Mouse (Mus musculus) hematopoietic stem cell, adult 5-6 weeks (primary cell): ENCODE data around the gene Tcf20. TPM values are rescaled to one million over a fixed set of nuclear protein-coding genes. Genes with fewer than 3 reads are reported as not detected.

Source experiments
- ATAC-seq, 2 experiments: fragments of 125-278 bp in 1 of 2; replicated peaks in 1 of 2; 2 replicates each; pipeline ENCODE4 v1.8.0; 2016 to 2017; ENCODE audit warnings: inconsistent platforms in 2 of 2, mild to moderate bottlenecking in 2 of 2, moderate number of reproducible peaks in 2 of 2, low read depth in 1 of 2, moderate TSS enrichment in 1 of 2; ENCODE audit not compliant: low FRiP score in 2 of 2, poor library complexity in 2 of 2, severe bottlenecking in 2 of 2, insufficient read depth in 1 of 2, low TSS enrichment in 1 of 2
- total RNA-seq: library from RNA; stranded (forward); fragments of 172-1452, 232-1000 nt; gene quantifications from 2 replicates; pipeline ENCODE4 v1.2.3, GENCODE M21; 2017

Tcf20 gene
- total RNA-seq, 1 experiment from 2014 or later: 129 TPM

DNA sequence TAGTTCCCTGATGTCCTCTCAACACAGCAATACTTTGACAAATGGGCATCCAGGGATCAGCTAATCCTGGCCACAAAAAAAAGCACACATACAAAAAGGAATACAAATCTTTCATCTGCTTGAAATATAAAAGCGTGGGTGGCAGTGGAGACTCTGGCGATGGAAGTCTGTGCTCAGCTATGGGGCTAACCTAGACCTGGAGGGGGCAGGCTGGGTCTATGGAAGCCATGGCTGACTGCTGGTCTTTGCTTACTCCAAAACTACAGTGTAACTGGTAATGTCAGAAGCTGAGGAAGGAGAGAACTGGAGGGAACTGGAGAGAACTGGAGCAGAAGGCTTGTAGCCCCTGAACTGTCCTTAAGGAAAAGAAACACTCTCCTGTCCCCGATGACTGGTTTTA lies 69.7 kb downstream of the Tcf20 start:
- no peak for ATAC-seq

GRCm38 (mm10) chr15:82917207-82917844 lies 70.3 kb downstream of the Tcf20 start:
- no peak for ATAC-seq

DNA sequence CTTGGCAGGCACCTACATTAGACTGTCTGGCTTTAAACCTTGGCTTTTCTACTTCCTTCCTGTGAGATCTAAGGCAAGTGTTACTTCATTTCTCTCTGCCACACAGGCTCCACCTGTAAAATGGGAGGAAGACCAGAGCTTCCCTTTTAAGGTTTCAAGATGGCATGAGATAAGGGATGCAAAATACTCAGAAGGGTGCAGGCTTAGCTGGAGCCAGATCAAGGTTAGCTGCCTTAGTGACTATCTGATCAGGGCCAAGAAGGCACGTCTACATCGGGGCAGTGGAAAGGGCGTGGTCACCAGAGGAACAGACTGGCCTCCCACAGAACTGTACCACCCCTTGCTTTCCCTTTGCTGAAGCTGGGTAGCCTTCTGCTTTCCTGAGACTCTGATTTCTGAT lies 73.2 kb downstream of the Tcf20 start:
- peak in 1 of 2 experiments; percentile 21; a peak in 1 of 4 replicates for ATAC-seq

- no peak for ATAC-seq
Observed at GRCm38 (mm10) chr15:82911965-82912337, 75.7 kb downstream of the Tcf20 start.

- no peak for ATAC-seq
Observed at GRCm38 (mm10) chr15:82911001-82911964, 76.4 kb downstream of the Tcf20 start.

DNA sequence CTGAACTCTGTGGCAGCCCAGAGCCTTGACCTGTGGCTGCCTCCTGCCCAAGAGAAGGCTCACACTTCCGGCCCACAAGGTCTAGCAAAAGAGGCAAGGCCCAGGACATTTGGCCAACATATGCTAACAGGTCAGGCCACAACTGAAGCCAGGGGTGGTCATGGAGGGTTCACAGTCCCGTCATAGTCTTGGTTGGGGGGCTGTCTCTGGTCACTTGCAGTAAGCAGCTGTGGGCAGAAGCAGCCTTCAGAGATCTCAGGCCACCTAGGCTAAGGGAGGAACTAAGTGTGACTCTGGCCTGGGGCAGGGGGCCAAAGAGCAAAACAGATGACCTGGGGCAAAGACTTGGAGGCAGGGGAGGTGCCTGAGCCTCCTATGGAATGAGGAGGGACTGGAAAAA lies 77.1 kb downstream of the Tcf20 start:
- no peak for ATAC-seq

DNA sequence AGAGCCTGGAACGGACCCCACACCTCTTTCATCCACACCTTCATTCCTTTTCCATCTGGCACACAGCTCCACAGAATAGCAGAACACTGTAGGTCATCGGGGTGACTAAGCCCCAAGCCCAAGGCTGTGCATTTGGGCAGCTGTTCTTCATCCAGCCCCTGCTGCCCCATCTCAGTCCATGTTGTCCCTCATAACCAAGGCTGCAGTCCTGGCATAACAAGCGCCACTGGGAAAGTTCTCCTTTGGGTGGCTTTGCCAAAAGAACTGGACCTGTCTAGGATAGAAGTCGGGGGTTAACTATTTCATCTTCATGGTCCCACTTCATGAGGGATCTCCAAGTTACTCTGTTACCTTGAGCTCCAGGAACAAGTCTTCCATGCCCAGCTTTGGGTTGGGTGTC lies 77.9 kb downstream of the Tcf20 start:
- ATAC-seq: no peak

DNA sequence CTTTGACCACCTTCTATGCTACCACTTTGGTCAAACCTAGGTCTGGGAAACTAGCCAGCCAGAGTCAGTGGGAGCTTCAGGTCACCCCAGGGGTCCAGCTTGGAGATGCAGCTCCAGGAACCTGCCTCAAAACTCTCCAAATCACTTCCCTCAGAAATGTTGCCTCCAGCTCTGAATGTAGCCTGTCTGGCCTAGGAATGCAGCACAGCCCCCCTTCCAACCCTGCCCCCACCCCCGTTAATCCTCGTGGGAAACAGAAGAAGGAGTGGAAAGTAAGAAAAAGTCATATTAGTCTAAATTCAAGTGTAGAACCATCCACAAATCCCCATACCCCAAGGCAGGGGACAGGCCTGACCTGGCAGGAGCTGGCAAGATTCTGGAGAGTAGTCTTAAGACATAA lies 79.2 kb downstream of the Tcf20 start:
- ATAC-seq: no peak

DNA sequence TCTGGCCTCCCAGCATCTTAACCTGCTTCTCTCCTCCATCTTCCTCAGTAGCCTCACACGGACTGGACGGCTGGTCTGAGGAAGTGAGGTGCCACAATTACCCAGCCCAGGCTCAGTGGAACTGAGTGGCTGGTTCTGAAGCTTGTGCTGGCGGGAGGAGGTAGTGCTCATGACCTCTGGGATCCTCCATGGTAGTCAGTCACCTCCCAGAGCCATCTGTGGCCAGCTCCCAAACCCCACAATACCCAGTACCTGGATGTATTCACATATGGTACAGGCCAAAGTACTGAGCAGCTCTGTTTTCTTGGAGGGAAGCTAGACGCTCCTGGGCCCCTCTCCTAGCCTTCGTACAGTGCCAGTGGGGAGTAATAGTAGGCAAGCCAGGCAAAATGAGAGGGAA lies 80.4 kb downstream of the Tcf20 start:
- ATAC-seq: no peak

DNA sequence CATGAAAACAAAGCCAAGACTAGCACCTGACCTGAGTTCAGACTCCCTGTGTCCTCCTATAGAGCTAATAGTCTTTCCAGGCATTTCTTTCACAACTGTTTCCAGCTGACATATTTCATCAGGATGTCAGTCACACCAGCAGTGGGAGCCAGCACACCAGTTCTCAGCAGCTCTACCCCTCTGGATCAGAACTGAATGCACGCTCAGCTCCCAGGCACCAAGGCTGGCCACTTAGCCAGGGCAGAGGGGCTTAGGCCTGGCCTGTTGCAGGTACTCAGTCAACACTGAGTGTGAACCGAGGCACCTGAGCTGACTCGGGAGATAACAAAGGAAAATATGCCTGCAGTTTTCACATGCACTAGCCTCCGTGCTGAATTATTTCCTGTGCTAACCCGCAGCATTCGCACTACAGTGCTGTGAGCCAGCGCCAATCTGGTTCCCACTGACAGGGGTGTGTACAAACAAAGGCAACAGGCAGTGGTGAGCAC lies 81.1 kb downstream of the Tcf20 start:
- ATAC-seq: no peak

GRCm38 (mm10) chr15:82905431-82906395 lies 82.0 kb downstream of the Tcf20 start:
- ATAC-seq: peak; percentile 73 to 85; a peak in 3 of 4 replicates

GRCm38 (mm10) chr15:82904526-82904925 lies 83.1 kb downstream of the Tcf20 start:
- ATAC-seq: no peak

DNA sequence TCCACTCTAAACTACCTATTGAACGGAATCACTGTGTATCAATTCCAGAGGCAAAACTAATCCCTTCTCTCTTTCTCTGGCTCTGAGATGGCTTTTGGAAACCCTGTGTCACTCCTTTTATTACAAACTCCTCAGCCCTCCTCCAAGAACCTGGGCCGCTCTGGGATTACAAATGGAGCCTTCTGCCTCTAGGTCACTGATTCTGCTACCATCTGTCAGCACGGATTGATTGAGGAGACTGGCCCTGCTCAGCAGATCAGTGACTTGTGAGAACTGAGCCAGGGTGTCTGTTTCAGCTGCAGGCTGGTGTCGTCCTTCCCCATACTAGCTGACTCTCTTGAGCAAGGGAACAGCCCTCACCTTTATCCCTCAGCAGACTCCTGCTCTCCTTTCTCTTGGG lies 85.2 kb downstream of the Tcf20 start:
- no peak for ATAC-seq

- no peak for ATAC-seq
Observed at GRCm38 (mm10) chr15:82901306-82901705, 86.4 kb downstream of the Tcf20 start.

DNA sequence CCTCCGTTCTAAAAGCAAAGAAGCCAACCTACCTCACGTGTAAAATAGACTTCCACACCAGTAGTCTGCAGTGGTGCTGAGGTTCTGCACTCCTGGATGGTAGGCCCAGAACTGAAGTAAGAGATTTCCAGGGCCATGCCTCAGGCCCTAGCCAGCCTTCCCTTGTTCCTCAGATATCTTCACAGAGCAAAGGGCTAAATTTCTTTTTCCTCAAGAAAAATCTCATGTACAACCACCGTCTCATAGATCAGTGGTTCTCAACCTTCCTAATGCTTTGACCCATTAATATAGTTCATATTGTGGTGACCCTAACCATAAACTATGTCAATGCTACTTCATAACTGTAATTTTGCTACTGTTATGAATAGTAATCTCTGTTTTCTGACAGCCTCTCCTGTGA lies 87.3 kb downstream of the Tcf20 start:
- no peak for ATAC-seq

GRCm38 (mm10) chr15:82899676-82900301 lies 87.9 kb downstream of the Tcf20 start:
- peak; percentile 66 to 77 for ATAC-seq
